Mouse (Mus musculus): ENCODE data around the gene Rce1. TPM values are rescaled to one million over a fixed set of nuclear protein-coding genes. Genes with fewer than 3 reads are reported as not detected.

Rce1 gene
- 1.3 TPM for polyA plus RNA-seq (2014; fragmentation: Illumina TruSeq; extraction: RNeasy Lipid Tissue Mini Kit (QIAGEN cat#74804); ENCODE audit: low replicate concordance)

GRCm38 (mm10) chr19:4625179-4625828 lies at the start of gene Rce1:
Gene Rce1, minus strand, starts transcription at chr19:4625641.

DNA sequence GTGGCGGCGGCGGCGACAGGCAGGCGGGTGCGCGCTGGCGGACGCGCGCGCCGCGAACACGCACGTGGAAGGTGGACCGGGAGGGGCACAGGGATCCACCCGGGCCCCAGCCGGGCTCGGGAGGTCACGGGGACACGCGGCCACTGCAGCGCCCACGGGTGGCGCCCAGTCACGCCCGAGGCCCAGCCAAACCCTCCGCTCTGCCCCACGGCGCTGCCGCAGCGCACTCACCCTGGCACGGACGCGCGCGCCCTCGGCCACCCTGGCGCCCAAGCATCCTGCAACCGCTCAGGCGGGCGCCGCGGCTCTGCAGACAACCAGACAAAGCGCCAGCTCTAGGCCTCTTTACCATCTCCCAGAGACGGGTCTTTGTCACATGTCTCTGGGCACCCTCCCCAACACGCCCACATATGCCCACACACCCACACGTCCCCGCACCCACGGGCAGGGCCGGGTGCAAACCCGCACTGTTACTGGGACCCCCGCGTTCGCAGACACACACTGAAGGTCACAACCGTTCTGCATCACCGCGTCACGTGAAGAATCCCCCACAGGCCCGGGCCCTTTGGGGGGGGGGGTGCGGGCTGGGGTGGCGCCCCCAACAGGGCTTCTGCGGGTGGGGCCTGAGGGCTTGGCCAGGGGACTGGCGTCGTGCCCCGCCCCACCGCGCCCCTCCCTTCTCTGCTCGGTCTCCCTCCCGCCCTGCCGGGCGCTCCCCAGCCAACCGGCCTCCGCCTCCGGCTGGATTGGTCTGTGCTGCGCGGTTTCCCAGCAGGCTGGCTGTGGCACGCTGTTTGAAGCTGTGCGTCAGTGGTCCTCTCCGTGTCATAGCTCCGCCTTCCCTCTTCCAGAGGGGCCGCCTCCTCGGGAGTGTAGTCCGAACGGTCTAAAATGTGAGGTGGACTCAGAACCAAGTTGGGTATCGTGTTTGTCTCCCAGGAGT lies 10.0 kb downstream of the Rce1 start, which contains the start of gene Lrfn4:
Gene Lrfn4, minus strand, starts transcription at position 517 of the 943 bp plus-strand sequence.

Other genes with a start within 250 kb of the Rce1 start
- gene Kdm2a, start 227.4 kb downstream of the Rce1 start, polyA plus RNA-seq (2014; fragmentation: Illumina TruSeq; extraction: RNeasy Lipid Tissue Mini Kit (QIAGEN cat#74804); ENCODE audit: low replicate concordance): 54.0 TPM
- gene Rhod, start 186.2 kb downstream of the Rce1 start, polyA plus RNA-seq (2014; fragmentation: Illumina TruSeq; extraction: RNeasy Lipid Tissue Mini Kit (QIAGEN cat#74804); ENCODE audit: low replicate concordance): 3.1 TPM
- gene Syt12, start 148.2 kb downstream of the Rce1 start, polyA plus RNA-seq (2014; fragmentation: Illumina TruSeq; extraction: RNeasy Lipid Tissue Mini Kit (QIAGEN cat#74804); ENCODE audit: low replicate concordance): 0.26 TPM
- gene 2010003K11Rik, start 127.1 kb downstream of the Rce1 start, polyA plus RNA-seq (2014; fragmentation: Illumina TruSeq; extraction: RNeasy Lipid Tissue Mini Kit (QIAGEN cat#74804); ENCODE audit: low replicate concordance): 31.7 TPM
- gene Pcx, start 115.2 kb downstream of the Rce1 start, polyA plus RNA-seq (2014; fragmentation: Illumina TruSeq; extraction: RNeasy Lipid Tissue Mini Kit (QIAGEN cat#74804); ENCODE audit: low replicate concordance): 0.22 TPM
- gene Lrfn4, start 10.0 kb downstream of the Rce1 start, polyA plus RNA-seq (2014; fragmentation: Illumina TruSeq; extraction: RNeasy Lipid Tissue Mini Kit (QIAGEN cat#74804); ENCODE audit: low replicate concordance): not detected
- gene Gm960, start 73.0 kb upstream of the Rce1 start, polyA plus RNA-seq (2014; fragmentation: Illumina TruSeq; extraction: RNeasy Lipid Tissue Mini Kit (QIAGEN cat#74804); ENCODE audit: low replicate concordance): not detected
- gene Sptbn2, start 85.5 kb upstream of the Rce1 start, polyA plus RNA-seq (2014; fragmentation: Illumina TruSeq; extraction: RNeasy Lipid Tissue Mini Kit (QIAGEN cat#74804); ENCODE audit: low replicate concordance): not detected
- 6.2 TPM for gene Rbm4b, start 130.9 kb upstream of the Rce1 start, polyA plus RNA-seq (2014; fragmentation: Illumina TruSeq; extraction: RNeasy Lipid Tissue Mini Kit (QIAGEN cat#74804); ENCODE audit: low replicate concordance)
- gene Rbm4, start 168.3 kb upstream of the Rce1 start, polyA plus RNA-seq (2014; fragmentation: Illumina TruSeq; extraction: RNeasy Lipid Tissue Mini Kit (QIAGEN cat#74804); ENCODE audit: low replicate concordance): 11.8 TPM
- gene Gm21992, start 186.0 kb upstream of the Rce1 start, polyA plus RNA-seq (2014; fragmentation: Illumina TruSeq; extraction: RNeasy Lipid Tissue Mini Kit (QIAGEN cat#74804); ENCODE audit: low replicate concordance): 6.5 TPM
- gene Rbm14, start 186.0 kb upstream of the Rce1 start, polyA plus RNA-seq (2014; fragmentation: Illumina TruSeq; extraction: RNeasy Lipid Tissue Mini Kit (QIAGEN cat#74804); ENCODE audit: low replicate concordance): 6.1 TPM
- gene Ccs, start 213.7 kb upstream of the Rce1 start, polyA plus RNA-seq (2014; fragmentation: Illumina TruSeq; extraction: RNeasy Lipid Tissue Mini Kit (QIAGEN cat#74804); ENCODE audit: low replicate concordance): 0.74 TPM
- 0.11 TPM for gene Ccdc87, start 213.7 kb upstream of the Rce1 start, polyA plus RNA-seq (2014; fragmentation: Illumina TruSeq; extraction: RNeasy Lipid Tissue Mini Kit (QIAGEN cat#74804); ENCODE audit: low replicate concordance)
- gene Ctsf, start 229.5 kb upstream of the Rce1 start, polyA plus RNA-seq (2014; fragmentation: Illumina TruSeq; extraction: RNeasy Lipid Tissue Mini Kit (QIAGEN cat#74804); ENCODE audit: low replicate concordance): 1.3 TPM